Mouse (Mus musculus): Measurements from ENCODE around the gene Elf1.
"Not testable (repeated sequence)": the region's sequence is repeated elsewhere in the genome, so short reads cannot be mapped to it uniquely, and the experiment has no call there.

The Elf1 gene

DNA sequence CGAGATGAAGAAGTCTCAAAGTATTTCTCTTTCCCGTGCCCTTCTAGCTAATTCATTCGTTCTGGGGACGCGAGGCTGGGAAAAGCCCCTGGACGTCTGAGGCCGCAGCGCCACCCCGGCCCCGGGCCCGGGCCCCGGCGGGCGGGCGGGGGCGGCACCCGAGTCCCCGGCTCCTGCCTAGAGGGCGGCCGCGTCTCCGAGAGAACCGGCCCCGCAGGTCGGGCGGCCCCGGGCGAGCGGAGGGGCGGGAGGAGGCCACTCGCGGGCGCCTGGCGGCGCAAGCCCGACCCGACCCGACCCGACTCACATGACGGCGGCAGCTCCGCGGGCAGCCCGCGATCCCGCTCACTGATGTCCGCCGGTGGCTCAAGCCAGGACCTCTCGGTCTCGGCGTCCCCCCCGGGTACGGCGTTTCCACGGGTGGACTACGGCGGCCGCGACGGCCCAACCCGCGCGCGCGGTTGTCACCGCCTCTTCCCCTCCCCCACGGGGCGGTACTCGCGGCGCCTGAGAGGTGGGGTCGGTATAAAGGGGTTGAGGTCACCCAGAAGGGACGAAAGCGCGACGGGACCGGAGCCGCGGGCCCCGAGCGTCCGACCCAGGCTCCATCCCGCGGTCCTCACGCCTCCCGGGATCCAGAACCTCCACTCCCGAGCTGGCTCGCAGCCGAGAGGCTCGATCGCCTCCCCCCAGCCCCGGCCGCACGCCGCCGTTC lies at the start of gene Elf1:
Gene Elf1, plus strand, starts transcription at position 571 of the 715 bp plus-strand sequence.
- peak; percentile 96 for DNase-seq (ENCODE audit: low spot score)

DNA sequence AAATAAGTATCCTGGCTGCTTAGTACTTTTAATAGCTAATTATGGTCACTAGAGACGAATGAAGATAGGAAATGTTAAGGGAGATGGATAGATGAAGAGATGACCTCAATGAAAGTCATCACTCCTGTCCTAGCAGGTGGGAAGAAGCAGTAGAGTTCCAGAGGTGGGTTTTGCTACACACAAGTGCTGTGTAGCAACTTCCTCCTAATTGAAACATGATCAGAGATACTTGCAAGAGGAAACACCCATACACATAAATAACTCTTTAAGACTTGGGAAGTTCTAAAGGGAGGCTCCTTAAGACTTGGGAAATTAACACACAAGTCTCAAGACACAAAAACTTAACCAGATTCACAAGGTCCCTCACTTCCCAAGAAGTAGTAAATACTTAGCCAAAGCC lies 46.9 kb upstream of the Elf1 start:
- DNase-seq (ENCODE audit: low spot score) = no peak

DNA sequence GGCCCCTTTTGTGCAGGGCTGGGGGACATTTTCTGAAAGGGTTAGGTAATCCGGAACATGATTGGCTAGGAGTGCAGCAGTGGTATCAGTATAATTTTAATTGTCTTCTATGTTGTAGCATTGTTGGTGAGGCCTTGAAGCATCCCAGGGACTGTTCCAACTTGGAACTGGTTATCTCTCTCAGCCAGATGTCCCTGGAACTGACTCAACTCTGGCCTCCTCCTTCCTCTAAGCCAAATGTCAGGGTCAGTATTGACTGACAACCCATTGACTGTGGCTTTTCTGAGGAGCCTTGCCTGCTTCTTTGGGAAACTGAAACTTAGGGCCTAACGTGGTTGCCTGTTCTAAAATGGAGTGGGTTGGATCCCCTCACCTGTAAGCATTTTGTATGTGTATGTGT lies 40.3 kb upstream of the Elf1 start:
- DNase-seq (ENCODE audit: low spot score) = no peak

DNA sequence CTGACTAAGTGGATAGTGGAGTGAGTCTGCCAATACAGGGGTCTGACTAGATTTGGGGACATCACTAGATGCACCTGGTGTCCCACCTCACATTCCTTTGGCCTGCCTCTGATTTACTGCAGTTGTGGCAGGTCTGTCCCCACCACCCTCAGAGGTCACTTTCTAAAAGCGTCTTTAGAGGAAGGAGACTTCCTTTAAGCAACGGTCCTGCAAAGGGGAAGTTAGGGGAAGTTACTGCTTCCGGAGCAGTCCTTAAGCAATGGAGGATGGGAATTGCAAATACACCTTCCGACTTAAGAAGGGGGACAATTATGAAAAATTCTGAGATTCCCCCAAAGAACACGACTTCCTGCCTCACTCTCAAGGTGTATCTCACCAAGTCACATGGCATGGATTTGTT lies 39.6 kb upstream of the Elf1 start:
- DNase-seq (ENCODE audit: low spot score) = no peak

DNA sequence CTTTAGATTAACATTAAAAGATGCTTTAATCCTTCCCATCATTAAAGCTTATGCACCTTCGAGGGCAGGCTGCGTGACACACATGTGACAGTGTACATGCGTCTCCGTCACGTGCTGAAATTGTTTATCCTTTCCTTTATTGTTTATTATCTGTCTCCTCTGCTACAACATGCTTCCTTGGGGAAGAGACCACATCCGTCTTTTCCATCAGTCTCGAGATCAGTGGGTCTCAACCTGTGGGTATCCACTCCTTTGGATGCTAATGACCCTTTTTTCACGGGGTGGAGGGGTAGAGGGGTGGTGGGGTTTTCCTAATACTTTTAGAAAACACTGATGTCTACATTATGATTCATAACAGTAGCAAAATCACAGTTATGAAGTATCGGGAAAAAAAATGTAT lies 36.4 kb upstream of the Elf1 start:
- no peak for DNase-seq (ENCODE audit: low spot score)

DNA sequence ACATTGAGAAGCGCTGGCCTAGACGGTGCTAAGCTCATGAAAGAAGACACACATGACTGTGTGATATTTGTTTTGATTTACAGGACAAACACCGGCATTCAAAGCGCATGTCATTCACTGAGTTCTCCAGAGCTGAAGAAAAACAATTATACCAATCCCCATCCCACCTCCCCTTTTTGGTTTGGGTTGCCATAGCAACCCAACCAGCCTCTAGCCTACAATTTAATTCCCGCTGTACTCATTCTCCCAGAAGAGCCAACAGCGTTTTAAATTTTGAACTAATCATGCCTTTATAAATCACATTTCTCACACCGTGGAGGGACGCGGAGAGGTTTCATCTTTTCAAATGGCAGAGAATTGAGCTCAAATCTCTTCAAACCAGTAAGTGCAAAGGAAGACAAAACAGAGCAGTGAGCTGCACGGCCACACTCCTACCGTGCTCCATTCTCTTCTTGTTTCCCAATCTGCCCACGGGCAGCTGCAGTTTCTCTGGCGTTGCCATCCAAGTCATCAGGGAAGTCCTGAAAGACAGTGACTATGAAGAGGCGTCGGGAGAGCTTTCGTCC lies 35.9 kb upstream of the Elf1 start:
- no peak for DNase-seq (ENCODE audit: low spot score)

DNA sequence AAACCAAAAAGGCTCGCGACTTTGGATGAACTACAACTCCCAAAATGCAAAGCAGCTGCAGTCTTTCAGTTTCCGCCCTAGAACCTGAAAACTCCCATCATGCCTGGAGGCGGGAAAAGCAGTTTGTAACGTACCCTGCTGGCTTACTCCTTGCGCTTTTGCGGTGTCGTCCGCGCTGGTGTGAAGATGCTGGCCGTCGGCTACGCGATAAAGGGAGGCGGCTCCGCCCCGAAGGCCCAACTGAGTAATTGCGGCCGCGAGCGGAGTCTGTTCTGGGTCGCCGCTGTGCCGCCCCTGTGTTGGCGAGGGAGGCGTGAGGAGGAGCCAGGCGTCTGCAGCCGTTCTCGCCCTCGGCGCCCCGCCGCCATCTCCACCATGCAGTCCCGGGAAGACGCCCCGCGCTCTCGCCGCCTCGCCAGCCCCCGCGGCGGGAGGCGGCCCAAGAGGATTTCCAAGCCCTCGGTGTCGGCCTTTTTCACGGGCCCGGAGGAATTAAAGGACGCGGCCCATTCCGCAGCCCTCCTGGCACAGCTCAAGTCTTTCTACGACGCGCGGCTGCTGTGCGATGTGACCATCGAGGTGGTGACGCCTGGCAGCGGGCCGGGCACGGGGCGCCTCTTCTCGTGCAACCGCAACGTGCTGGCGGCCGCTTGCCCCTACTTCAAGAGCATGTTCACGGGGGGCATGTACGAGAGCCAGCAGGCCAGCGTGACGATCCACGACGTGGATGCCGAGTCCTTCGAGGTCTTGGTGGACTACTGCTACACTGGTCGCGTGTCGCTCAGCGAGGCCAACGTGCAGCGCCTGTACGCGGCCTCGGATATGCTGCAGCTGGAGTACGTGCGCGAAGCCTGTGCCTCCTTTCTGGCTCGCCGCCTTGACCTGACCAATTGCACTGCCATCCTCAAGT lies 29.1 kb upstream of the Elf1 start, which contains the start of gene Kbtbd6:
Gene Kbtbd6, plus strand, starts transcription at position 155 of the 910 bp plus-strand sequence.
- DNase-seq (ENCODE audit: low spot score) = peak; percentile 76

DNA sequence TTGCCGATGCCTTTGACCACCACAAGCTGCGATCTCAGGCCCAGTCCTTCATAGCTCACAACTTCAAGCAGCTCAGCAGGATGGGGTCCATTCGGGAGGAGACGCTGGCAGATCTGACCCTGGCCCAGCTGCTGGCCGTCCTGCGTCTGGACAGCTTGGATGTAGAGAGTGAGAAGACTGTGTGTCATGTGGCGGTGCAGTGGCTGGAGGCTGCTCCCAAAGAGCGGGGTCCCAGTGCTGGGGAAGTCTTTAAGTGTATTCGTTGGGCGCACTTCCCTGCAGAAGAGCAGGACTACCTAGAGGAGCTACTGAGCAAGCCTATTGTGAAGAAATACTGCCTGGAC lies 28.4 kb upstream of the Elf1 start:
- DNase-seq (ENCODE audit: low spot score) = not testable (repeated sequence)

DNA sequence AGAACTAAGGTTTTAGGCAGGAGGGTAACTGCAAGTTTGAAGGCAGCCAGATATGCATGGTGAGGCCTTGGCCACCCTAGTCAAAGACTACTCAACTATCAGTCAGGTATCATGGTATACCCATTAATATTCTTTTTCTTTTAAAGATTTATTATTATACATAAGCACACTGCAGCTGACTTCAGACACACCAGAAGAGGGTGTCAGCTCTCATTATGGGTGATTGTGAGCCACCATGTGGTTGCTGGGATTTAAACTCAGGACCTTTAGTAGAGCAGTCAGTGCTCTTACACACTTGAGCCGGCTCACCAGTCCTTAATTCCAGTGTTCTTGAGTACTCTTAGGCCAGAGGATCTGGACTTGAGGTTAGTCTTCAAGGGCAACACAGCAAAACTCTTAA lies 20.6 kb upstream of the Elf1 start:
- no peak for DNase-seq (ENCODE audit: low spot score)

DNA sequence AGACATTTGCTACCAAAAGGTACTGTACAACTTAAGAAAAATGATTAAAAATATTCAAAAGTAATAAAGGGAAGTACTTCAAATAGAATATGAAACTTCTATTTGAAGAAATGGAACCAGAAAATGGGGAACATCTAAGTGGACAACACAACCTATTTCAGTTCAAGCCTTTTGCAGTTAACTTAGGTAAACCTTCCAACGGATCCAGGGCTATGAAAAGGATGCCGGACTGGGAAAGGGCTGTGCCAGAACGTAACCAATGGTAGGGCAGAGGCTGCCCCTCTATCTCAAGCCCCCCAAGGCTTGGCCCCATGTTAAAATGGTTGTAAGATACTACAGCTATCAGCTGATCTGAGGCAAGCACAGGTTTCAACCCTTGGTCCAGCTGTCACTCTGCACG lies 20.0 kb upstream of the Elf1 start:
- no peak for DNase-seq (ENCODE audit: low spot score)

DNA sequence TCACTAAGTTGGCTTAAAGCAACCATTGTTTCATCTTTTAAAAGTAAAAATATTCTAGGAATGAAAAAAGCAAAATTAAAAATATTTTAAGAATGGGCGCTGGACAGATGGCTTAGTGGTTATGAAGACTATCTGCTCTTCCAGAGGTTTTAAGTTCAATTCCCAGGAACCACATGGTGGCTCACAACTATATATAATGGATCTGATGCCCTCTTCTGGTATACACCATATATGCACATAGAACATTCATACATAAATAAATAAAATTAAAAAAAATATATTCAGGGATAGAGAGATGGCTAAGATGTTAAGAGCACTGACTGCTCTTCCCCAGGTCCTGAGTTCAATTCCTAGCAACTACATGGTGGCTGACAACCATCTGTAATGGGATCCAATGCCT lies 15.4 kb upstream of the Elf1 start:
- DNase-seq (ENCODE audit: low spot score) = no peak

DNA sequence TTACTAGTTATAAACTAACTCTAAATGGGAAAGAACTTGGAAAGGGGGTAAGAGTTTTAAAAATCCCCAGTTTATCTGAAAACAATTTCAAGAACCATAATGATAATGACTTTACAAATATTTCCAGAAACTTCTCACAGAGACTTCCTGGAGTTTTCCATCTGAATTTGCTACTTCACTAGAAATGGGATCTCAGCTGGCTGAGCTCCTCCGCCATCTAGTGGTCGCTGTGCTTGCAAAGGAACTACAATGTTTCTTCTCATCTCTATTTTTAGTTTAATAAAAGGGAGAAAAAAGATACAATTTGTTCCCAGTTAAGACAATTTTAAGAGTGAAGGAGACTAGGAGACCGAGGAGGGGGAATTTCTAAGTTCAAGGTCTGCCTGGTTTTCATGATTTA lies 13.4 kb upstream of the Elf1 start:
- peak; percentile 70 for DNase-seq (ENCODE audit: low spot score)

DNA sequence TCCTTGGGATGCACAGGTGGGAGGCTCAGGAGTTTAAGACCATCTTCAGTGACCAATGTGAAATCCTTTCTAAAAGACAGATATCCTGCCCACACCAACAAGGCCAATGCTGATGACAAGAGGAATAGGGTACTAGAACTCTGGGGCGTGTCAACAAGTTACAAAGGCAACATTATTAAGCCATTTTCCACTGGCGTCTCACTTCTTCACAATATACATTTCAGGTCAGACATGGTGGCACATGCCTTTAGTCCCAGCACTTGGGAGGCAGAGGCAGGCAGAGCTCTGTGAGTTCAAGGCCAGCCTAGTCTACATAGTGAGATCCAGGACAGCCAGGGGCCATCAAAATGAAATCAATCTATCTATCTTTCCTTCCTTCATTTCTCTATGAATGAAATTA lies 7.6 kb upstream of the Elf1 start:
- DNase-seq (ENCODE audit: low spot score) = no peak

DNA sequence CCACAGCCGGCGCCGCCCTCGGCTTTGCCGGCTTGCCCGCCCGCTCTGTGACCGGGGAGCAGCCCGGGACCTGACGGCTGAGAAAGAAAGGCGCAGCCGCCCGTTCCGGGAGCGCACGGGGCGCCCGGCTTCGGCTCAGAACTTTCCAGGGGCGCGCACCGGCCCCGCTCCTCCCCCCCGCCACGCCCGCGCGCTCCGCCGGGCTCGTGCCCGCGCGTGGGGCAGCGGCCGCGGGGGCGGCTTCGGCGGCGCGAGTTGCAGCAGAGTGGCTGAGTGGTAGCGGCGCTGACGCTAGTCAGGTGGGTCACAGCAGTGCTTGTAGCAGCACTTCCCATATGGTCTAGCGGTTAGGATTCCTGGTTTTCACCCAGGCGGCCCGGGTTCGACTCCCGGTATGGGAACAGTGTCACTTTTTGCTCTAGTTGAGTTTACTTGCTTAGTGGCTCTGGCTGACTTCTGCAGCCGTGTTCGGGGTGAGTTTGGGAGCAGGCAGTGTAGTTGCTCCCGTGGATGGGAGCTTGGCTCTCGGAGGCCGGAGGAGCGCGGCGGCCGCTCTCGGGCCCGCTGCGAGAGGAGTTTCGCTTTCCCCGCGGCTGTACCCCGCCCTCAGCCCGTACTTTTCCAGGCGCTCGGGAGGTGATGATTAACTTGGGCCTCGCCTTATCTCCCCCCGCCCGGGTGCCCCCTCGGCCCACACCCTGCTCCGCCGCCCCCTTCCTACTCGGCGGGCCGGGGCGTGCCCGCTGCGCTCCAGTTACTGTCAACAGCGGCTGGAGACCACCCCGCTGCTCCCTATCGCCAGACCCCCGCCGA lies 551 bp downstream of the Elf1 start, which contains the start of gene Wbp4:
Gene Wbp4, minus strand, starts transcription at position 182 of the 813 bp plus-strand sequence.
- DNase-seq (ENCODE audit: low spot score) = peak; percentile 87

DNA sequence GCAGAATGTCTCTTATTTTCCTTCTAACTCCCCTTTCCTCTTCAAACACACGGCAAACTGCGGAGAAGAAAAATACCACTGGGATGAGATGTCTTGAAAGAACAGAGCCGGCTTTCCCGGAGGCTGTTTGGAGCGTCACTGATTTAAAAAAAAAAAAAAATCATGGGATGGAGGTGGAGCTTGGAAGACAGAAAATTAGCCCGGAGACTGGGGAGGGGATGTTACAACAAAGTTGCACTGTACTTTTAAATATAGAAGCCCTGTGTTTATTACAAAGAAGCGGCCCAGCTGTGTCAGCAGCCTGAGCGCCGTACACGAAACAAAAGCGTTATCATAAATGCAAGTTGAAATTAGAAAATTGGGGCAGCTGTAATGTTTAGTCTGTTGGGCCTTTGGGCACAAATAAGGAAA lies 1.3 kb downstream of the Elf1 start:
- peak; percentile 35 for DNase-seq (ENCODE audit: low spot score)

DNA sequence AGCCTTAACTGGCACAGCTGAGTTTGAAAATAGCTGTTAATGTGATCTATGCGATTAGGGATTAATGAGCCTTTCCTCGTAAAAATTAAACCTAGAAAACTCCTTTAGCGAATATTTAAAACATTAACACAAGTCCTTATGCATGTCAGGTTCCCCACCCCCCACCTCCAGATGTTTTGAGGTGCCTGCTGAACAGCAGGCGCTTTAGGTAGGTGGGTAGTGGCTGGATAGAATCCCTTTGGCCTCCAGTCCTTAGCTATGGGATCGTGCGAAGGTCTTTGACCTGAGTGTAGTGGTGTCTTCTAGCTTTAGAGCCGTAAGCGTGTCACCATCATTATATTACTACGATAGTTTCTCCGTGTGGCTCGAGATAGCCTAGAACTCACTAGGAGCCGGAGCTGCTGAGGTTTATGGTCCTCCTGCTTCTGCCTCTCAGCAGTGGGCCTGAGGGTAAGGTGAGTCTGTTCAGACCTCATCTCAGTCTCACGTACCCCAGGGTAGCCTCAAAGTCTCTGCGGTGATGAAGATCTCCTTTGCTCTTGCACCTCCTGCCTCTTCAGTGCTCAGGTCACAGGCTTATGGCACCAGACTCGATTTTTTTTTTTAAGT lies 1.9 kb downstream of the Elf1 start:
- no peak for DNase-seq (ENCODE audit: low spot score)

DNA sequence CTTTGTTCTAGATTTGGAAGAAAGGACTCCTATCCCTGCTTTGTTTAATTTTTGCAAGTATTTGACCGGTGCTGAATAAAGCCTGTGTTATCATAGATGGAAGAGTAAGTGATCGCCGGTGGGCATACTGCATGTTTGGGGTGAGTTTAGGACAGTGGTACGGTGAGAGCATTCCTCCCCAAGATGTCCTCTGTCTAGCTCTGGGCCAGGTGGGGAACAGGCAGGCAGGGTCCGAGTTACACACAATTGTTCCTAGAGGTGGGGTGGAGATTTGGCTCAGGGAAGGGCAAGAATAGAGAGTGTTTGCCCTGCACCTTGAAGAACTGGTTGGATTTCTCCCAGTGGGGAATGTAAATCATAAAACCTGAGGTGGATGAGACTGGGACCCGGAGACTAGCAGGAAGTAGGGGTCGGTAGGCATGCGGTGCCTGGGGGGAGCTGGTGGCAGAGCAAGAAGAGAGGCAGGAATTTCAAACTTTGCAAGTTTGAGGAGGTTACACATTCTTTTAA lies 2.7 kb downstream of the Elf1 start:
- peak; percentile 48 for DNase-seq (ENCODE audit: low spot score)

DNA sequence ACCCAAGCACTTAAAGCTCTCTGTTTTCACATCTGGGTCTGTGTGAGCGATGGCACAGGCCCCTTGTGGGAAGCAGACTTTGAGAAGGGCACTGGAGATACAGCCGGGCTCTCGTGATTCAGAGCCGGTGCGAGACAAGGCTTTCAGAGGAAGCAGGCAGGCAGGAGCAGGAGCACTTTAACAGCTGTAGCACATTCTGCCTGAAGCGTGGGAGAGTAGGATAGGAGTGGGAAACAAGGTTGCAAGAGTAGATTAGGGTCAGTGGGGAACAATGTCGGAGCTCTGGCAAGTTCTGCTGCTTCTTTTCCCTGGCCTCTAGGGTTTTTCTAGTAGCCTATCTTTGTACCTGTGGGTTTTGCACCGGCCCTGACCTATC lies 5.6 kb downstream of the Elf1 start:
- DNase-seq (ENCODE audit: low spot score) = no peak

DNA sequence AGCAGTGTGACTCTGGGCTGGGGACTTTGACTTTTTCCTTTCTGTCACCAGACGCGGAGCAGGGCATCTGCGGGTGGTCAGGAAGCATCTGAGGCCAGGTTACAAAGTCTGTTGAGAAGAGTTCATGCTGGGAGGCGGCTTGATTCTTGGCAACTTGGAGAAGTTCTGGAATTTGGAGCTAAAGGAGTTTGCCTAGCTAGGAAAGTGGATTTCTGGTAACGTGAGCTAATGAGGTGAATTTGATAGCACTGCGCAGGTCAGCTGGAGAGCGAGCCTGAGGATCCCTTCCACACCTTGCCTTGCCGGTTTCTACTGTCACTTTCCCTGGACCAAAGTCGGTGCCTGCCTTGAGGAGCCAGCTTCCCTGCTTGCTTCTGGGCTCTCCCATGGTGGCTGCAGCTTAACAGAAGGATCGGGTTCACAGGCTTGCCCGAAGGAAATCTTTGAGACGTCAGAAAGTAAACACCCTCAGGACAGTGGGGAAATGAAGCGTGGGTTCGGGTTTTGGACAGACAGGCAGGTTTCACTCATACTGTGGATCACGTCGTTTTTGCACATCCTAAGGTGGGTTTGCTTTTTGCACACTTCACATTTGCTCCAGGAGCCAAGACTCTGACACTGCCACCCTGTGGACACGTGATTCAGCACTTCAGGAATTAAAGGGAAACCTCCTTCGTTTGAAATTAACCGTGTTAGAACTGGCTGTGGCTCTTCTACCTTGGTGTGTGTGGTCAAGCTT lies 6.2 kb downstream of the Elf1 start:
- DNase-seq (ENCODE audit: low spot score) = peak; percentile 31

DNA sequence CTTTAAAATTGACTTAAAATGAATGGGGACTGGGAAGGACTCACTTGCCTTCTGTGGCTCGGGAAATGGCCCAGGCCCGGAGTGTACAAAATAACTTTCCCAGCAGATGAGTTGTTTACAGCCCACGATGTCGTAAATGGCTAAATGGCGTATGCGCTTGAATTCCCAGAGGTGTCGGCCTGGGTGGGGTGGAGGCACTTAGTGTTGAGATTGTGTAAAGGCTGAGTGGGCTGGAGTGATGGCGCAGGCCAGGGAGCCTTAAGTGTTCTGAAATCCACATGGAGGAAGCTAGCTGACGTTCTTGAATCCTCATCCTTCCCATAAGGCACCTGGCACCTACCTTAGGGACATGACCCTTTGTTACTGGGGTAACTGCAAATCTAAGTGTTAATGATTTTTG lies 7.5 kb downstream of the Elf1 start:
- peak; percentile 51 for DNase-seq (ENCODE audit: low spot score)

DNA sequence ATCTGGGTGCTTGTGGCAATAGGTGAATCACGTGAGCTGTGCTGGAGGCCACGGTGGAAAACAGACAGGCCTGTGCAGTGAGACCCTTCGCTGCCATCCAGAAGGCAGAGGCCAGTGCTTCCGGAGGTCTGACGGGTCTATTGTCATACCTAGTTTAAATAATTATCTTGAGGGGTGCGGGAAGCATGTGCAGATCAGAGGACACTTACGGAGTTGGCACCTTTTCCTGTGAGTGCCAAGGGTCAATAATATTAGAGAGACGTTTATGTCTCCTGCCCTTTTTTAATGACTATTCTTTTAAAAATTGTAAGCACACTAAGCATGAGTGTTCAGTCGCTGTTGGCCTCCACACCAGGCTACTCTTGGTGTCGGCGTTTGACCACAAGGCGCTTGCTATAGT lies 8.2 kb downstream of the Elf1 start:
- no peak for DNase-seq (ENCODE audit: low spot score)
